Mouse (Mus musculus) liver, postnatal 0 days (tissue): ENCODE measurements at regions not wholly inside any gene's neighbourhood (a gene's known extent, or its start where the extent isn't known, plus 50 kb on each side); places are given as distances from the start of the nearest gene placed in this dataset.

Experiments
- CTCF ChIP-seq: sonication (generic); IDR thresholded peaks from 2 replicates; pipeline ENCODE4 v1.5.1; 2016; ENCODE audit warnings: antibody characterized with exemption, low read depth
- EP300 ChIP-seq: IDR thresholded peaks from 2 replicates; pipeline ENCODE4 v1.6.1; 2016; ENCODE audit warnings: antibody characterized with exemption, low read depth, mild to moderate bottlenecking

DNA sequence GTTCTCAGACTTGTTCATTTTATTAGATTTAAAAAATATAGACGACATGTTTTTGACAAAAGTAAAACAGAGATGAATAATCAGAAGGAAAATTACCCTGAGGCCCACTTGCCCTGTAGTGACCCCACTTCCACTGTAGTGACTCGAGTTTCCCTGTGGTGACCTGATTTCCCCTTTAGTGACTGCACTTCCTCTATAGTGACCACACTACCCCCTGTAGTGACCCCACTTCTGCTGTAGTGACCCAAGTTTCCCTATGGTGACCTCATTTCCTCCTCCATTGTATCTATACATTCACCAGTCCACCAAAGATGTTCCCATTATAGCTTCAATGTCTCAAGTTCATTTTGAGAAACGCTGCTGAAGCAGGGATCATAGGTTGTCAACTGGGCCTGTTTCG lies 244.5 kb downstream of the 1700017N19Rik start:
- TF ChIP-seq EP300 (no peak), CTCF (no peak)
